Mouse (Mus musculus) midbrain, postnatal 0 days (tissue): ENCODE data around the gene Brs3. TPM values are rescaled to one million over a fixed set of nuclear protein-coding genes. Genes with fewer than 3 reads are reported as not detected.

Experiments
- ATAC-seq: fragments of 200-750 bp; cut with Nextera tagmentation; 2 replicates; pipeline ENCODE4 v1.8.0; 2017; ENCODE audit warnings: moderate number of reproducible peaks, mild to moderate bottlenecking, moderate TSS enrichment, moderate library complexity; ENCODE audit not compliant: low FRiP score
- DNase-seq: peaks from one replicate; pipeline ENCODE4 v3.0.0-alpha.2; 2015; ENCODE audit warnings: low spot score
- H3K27ac ChIP-seq: fragments of 300-500 bp; sonication (generic); 2 replicates; pipeline ENCODE4 v1.5.1; 2014; ENCODE audit warnings: low read depth, mild to moderate bottlenecking, low read length, mixed read lengths
- H3K27me3 ChIP-seq: fragments of 300-500 bp; sonication (generic); 2 replicates; pipeline ENCODE4 v1.6.1; 2014; ENCODE audit warnings: low read length, control low read depth, mixed read lengths; ENCODE audit not compliant: insufficient read depth
- H3K36me3 ChIP-seq: fragments of 300-500 bp; sonication (generic); 2 replicates; pipeline ENCODE4 v1.6.1; 2014; ENCODE audit warnings: low read length, control low read depth, mixed read lengths; ENCODE audit not compliant: insufficient read depth
- H3K4me1 ChIP-seq: fragments of 300-500 bp; sonication (generic); 2 replicates; pipeline ENCODE4 v1.6.1; 2014; ENCODE audit warnings: mild to moderate bottlenecking, control low read depth, antibody characterized with exemption, low read length, mixed read lengths; ENCODE audit not compliant: insufficient read depth
- H3K4me2 ChIP-seq: fragments of 300-500 bp; sonication (generic); 2 replicates; pipeline ENCODE4 v1.6.1; 2014; ENCODE audit warnings: low read depth, mild to moderate bottlenecking, low read length, mixed read lengths; ENCODE audit not compliant: poor library complexity, severe bottlenecking
- H3K4me3 ChIP-seq: fragments of 300-500 bp; sonication (generic); 2 replicates; pipeline ENCODE4 v1.5.1; 2014; ENCODE audit warnings: low read depth, mild to moderate bottlenecking, low read length, moderate library complexity
- H3K9ac ChIP-seq: fragments of 300-500 bp; sonication (generic); replicated peaks from 2 replicates; pipeline ENCODE4 v1.6.1; 2014; ENCODE audit warnings: mild to moderate bottlenecking, low read length, moderate library complexity, mixed read lengths; ENCODE audit not compliant: poor library complexity, severe bottlenecking
- H3K9me3 ChIP-seq: fragments of 300-500 bp; sonication (generic); 2 replicates; pipeline ENCODE4 v1.6.1; 2016; ENCODE audit warnings: low read length, control low read depth
- CTCF ChIP-seq: IDR thresholded peaks from 2 replicates; pipeline ENCODE4 v1.5.1; 2016; ENCODE audit warnings: antibody characterized with exemption, mild to moderate bottlenecking
- WGBS: fragments of 180-500 bp; shearing (Covaris S2); extraction: QIAGEN DNeasy Blood & Tissue Kit; methylation state at CpG from one replicate; pipeline ENCODE4 v1.1.7; 2014; 5-methylcytosine and 5-hydroxymethylcytosine counted together
- polyA plus RNA-seq: library from polyadenylated mRNA; unstranded; fragments of >200 nt; fragmentation: Nextera tagmentation; extraction: Ambion mirVana; gene quantifications from 2 replicates; pipeline ENCODE4 v1.2.1, GENCODE M21; 2015
- total RNA-seq: library from RNA; depleted of rRNA; stranded (reverse); fragments of >200 nt; gene quantifications from 2 replicates; pipeline ENCODE4 v1.2.3, GENCODE M21; 2014; rRNA removed

The Brs3 gene
- total and polyA plus RNA-seq, 2 experiments from 2014 or later: 0.11 to 0.56 TPM

GRCm38 (mm10) chrX:57081496-57081895 is 38.6 kb downstream of the Brs3 start:
- DNase-seq: no peak
- Histone ChIP-seq H3K9ac (no peak overlapping the region), H3K27ac (no peak overlapping the region), H3K4me3 (no peak overlapping the region), H3K4me1 (no peaks in the 10 kb centered on the region), H3K27me3 (no peaks in the 10 kb centered on the region), H3K9me3 (no peaks in the 10 kb centered on the region), H3K4me2 (no peak overlapping the region), H3K36me3 (no peaks in the 10 kb centered on the region)
- no peak for ATAC-seq
- no peak for TF ChIP-seq CTCF
- 76% methylated on average over 5 of the region's 5 CpGs for WGBS

GRCm38 (mm10) chrX:57087806-57088205 is 44.9 kb downstream of the Brs3 start, which contains the start of gene Vgll1:
TSS of gene Vgll1 (plus strand) at chrX:57088106.
- no peak within 1 kb of the TSS for H3K4me2 ChIP-seq
- no peak within 1 kb of the TSS for H3K27ac ChIP-seq
- whole genome bisulfite sequencing: 83% methylated on average over 4 of the region's 4 CpGs
- ATAC-seq (no peak), DNase-seq (no peak)
- H3K9ac ChIP-seq: no peak within 1 kb of the TSS
- TF ChIP-seq CTCF: no peak
- H3K4me1 ChIP-seq: no peaks in the 10 kb centered on the region
- no peaks in the 10 kb centered on the region for H3K36me3 ChIP-seq
- H3K9me3 ChIP-seq: no peaks in the 10 kb centered on the region
- H3K4me3 ChIP-seq: no peak within 1 kb of the TSS
- H3K27me3 ChIP-seq: no peaks in the 10 kb centered on the region

Other genes starting within 250 kb of the Brs3 start
- gene Map7d3, start 220.7 kb upstream of the Brs3 start, total RNA-seq: not detected in 2 replicates
- gene Map7d3, start 220.7 kb upstream of the Brs3 start, polyA plus RNA-seq: 0.33 and 0.53 TPM in 2 replicates
- gene Adgrg4, start 172.9 kb upstream of the Brs3 start, total RNA-seq: 0.11 TPM in 1 of 2 replicates, not detected in the other
- not detected in 2 replicates for gene Adgrg4, start 172.9 kb upstream of the Brs3 start, polyA plus RNA-seq
- 40.8 and 43.3 TPM in 2 replicates for gene Htatsf1, start 10.5 kb downstream of the Brs3 start, total RNA-seq
- gene Htatsf1, start 10.5 kb downstream of the Brs3 start, polyA plus RNA-seq: 81.1 and 89.2 TPM in 2 replicates
- not detected in 2 replicates for gene Vgll1, start 45.0 kb downstream of the Brs3 start, total RNA-seq
- gene Vgll1, start 45.0 kb downstream of the Brs3 start, polyA plus RNA-seq: not detected in 2 replicates
- not detected in 2 replicates for gene Cd40lg, start 169.1 kb downstream of the Brs3 start, total RNA-seq
- not detected in 2 replicates for gene Cd40lg, start 169.1 kb downstream of the Brs3 start, polyA plus RNA-seq